1 mouse cellular context compared by ENCODE assay signal in the genomic region with DNA sequence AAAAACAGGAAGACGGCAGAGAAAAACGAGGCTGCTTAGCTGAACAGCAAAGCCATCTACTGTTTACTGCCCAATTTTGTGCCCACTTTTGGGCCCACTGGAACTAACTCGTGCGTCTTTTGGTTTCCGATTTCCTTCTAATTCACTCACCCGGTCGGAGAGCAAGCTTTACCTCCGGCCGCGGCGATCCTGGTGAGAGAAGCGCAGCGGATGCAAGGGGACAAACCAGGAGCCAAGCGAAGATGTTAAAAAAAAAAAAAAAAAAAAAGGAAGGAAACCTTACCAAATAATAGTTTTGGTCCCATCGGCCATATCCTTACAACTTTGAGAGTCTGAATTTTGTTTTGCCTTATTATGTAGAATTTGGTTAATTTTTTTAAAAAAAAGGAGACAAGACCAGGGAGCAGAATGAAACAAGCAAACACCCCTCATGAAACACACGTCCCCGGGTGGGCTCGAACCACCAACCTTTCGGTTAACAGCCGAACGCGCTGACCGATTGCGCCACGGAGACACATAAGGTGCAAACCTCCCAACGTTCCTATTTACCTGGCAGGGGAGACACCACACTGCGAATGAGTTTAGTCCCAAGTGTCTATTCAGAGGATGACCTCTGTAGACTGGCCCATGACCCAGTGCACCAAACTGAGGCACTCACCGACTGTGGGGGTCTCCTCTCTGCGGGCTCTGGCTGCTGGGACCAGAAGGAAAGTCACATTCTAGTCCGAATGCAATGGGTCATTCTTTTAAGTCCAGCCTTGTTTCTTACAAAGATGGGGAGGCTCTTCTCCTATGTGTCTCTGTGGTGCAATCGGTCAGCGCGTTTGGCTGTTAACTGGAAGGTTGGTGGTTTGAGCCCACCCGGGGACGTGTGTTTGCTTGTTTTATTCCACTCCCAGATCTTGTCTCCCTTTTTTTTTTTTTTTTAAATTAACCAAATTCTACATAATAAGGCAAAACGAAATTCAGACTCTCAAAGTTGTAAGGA.
TF ChIP-seq lines count a peak whose summit lies in the region.

No protein-coding gene starts in this region.

TF ChIP-seq in CH12.LX, 34 proteins besides CTCF, POLR2A, EP300 and RAD21 (continued from another document):
- 0 out of 2 replicates have a peak, but pooled peaks have one; percentile 56 for TF ChIP-seq KAT2A (IDR thresholded peaks at IDR 0.05; ENCODE audit: insufficient replicate concordance, low read length)
- peak; percentile 95 for TF ChIP-seq ELF1 (IDR thresholded peaks at IDR 0.05; ENCODE audit: low read depth, low read length)
- TF ChIP-seq ZNF384 (IDR thresholded peaks at IDR 0.05; ENCODE audit: low read depth, low read length): peak; percentile 79
- TF ChIP-seq NRF1 (IDR thresholded peaks at IDR 0.05; ENCODE audit: low read depth, low read length): peak; percentile 54; the same call in 1 of the 2 replicates
